Mouse (Mus musculus) cerebellum, postnatal 10 days (tissue): ENCODE results near the gene Rpl22.

Experiments
- DNase-seq, 2 experiments: peaks; one replicate each; pipeline ENCODE4 v3.0.0; 2021; ENCODE audit warnings: mixed read lengths in 2 of 2

Rpl22 gene

GRCm38 (mm10) chr4:152325574-152326411 is at the start of gene Rpl22:
Gene Rpl22, plus strand, starts transcription at chr4:152325742.
- DNase-seq: peak; percentile 95 to 96

- peak; percentile 76 to 82 for DNase-seq
Observed at GRCm38 (mm10) chr4:152276389-152277347, 48.9 kb upstream of the Rpl22 start.

- DNase-seq: peak in 1 of 2 experiments; percentile 21
Observed at GRCm38 (mm10) chr4:152277916-152278315, 47.6 kb upstream of the Rpl22 start.

GRCm38 (mm10) chr4:152278986-152279385 is 46.6 kb upstream of the Rpl22 start:
- peak; percentile 82 to 92 for DNase-seq

- DNase-seq: no peak
Observed at GRCm38 (mm10) chr4:152281601-152282000, 43.9 kb upstream of the Rpl22 start.

GRCm38 (mm10) chr4:152282721-152283120 is 42.8 kb upstream of the Rpl22 start:
- no peak for DNase-seq

GRCm38 (mm10) chr4:152283186-152283950 is 42.2 kb upstream of the Rpl22 start:
- DNase-seq: peak; percentile 89 to 91

- DNase-seq: peak; percentile 85 to 94
Observed at GRCm38 (mm10) chr4:152285505-152285904, 40.0 kb upstream of the Rpl22 start.

GRCm38 (mm10) chr4:152286183-152286582 is 39.4 kb upstream of the Rpl22 start:
- DNase-seq: peak in 1 of 2 experiments; percentile 50

GRCm38 (mm10) chr4:152286887-152287286 is 38.7 kb upstream of the Rpl22 start:
- DNase-seq: peak in 1 of 2 experiments; percentile 59

GRCm38 (mm10) chr4:152287317-152288120 is 38.0 kb upstream of the Rpl22 start:
- no peak for DNase-seq

GRCm38 (mm10) chr4:152288398-152288945 is 37.1 kb upstream of the Rpl22 start:
- no peak for DNase-seq

- no peak for DNase-seq
Observed at GRCm38 (mm10) chr4:152290385-152290784, 35.2 kb upstream of the Rpl22 start.

GRCm38 (mm10) chr4:152290991-152291390 is 34.6 kb upstream of the Rpl22 start:
- no peak for DNase-seq

- DNase-seq: no peak
Observed at GRCm38 (mm10) chr4:152291562-152291961, 34.0 kb upstream of the Rpl22 start, which contains the start of gene Hes3. Gene Hes3, minus strand, starts transcription at chr4:152291662.

GRCm38 (mm10) chr4:152292102-152292765 is 33.3 kb upstream of the Rpl22 start:
- no peak for DNase-seq

- DNase-seq: no peak
Observed at GRCm38 (mm10) chr4:152294188-152294929, 31.2 kb upstream of the Rpl22 start.

GRCm38 (mm10) chr4:152295916-152296315 is 29.6 kb upstream of the Rpl22 start:
- DNase-seq: no peak

GRCm38 (mm10) chr4:152296371-152296770 is 29.2 kb upstream of the Rpl22 start:
- DNase-seq: no peak
